Mouse (Mus musculus): ENCODE data around the gene Gjc3. TPM values are rescaled to one million over a fixed set of nuclear protein-coding genes. Genes with fewer than 3 reads are reported as not detected.
"Not testable (repeated sequence)": the region's sequence is repeated elsewhere in the genome, so short reads cannot be mapped to it uniquely, and the experiment has no call there.

The Gjc3 gene
- polyA plus RNA-seq, 1 experiment from 2014 or later, result 0.39 TPM

- Histone ChIP-seq H3K27ac (ENCODE audit: low read length) (no peak overlapping the region), H3K4me2 (replicated peaks; ENCODE audit: low read depth, low read length) (no peak overlapping the region), H3K4me3 (ENCODE audit: low read depth, low read length) (no peak overlapping the region), H3K9ac (replicated peaks; ENCODE audit: low read depth, low read length) (no peak overlapping the region), H3K36me3 (ENCODE audit: control insufficient read depth, insufficient read depth, low read length) (no peaks in the 10 kb centered on the region), H3K9me3 (ENCODE audit: control insufficient read depth, low read depth, low read length) (no peaks in the 10 kb centered on the region), H3K4me1 (ENCODE audit: control insufficient read depth, insufficient read depth, low read length) (no peaks in the 10 kb centered on the region), H3K27me3 (ENCODE audit: control insufficient read depth, insufficient read depth, low read length) (no peaks in the 10 kb centered on the region)
- WGBS, result 87% methylated on average over 2 of the region's 2 CpGs
- ATAC-seq (ENCODE audit: insufficient number of reproducible peaks, insufficient read depth, low FRiP score, low read depth), result no peak
These were observed 26.4 kb downstream of the Gjc3 start for GRCm38 (mm10) chr5:137936486-137936885.

DNA sequence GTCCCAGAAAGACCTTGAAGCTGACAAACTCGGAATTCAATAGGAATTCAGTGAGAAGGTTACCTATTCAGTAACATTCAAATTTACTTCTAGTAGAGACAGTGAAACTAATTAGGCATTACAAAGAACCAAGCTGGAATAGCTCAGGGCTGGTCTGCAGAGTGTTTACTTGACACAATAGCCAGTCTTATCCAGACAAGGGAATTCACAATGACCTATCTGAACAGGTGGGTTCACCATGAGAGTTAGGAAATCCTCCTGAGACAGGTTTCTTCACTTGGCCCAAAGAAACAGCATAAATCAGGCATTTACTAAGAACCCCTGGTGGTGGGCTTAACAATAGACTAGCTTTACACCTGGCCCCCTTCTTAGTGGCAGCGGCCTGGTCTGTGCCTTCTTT lies 29.0 kb downstream of the Gjc3 start:
- H3K27me3 ChIP-seq (ENCODE audit: control insufficient read depth, insufficient read depth, low read length); H3K4me2 ChIP-seq (replicated peaks; ENCODE audit: low read depth, low read length); H3K4me1 ChIP-seq (ENCODE audit: control insufficient read depth, insufficient read depth, low read length); H3K9ac ChIP-seq (replicated peaks; ENCODE audit: low read depth, low read length); H3K4me3 ChIP-seq (ENCODE audit: low read depth, low read length); H3K27ac ChIP-seq (ENCODE audit: low read length); H3K9me3 ChIP-seq (ENCODE audit: control insufficient read depth, low read depth, low read length); ATAC-seq (ENCODE audit: insufficient number of reproducible peaks, insufficient read depth, low FRiP score, low read depth); H3K36me3 ChIP-seq (ENCODE audit: control insufficient read depth, insufficient read depth, low read length): not testable (repeated sequence)
- 55% methylated on average over 2 of the region's 2 CpGs for WGBS

- WGBS, result 73% methylated on average over 11 of the region's 11 CpGs
- ATAC-seq (ENCODE audit: insufficient number of reproducible peaks, insufficient read depth, low FRiP score, low read depth), result no peak
These were observed 34.5 kb downstream of the Gjc3 start for GRCm38 (mm10) chr5:137928439-137928838.

GRCm38 (mm10) chr5:137922171-137922570 lies 40.7 kb downstream of the Gjc3 start:
- Histone ChIP-seq H3K27ac (ENCODE audit: low read length) (peak overlapping the region; percentile 36; the same call in 1 of the 2 replicates), H3K9ac (replicated peaks; ENCODE audit: low read depth, low read length) (no peak overlapping the region), H3K4me2 (replicated peaks; ENCODE audit: low read depth, low read length) (no peak overlapping the region), H3K9me3 (ENCODE audit: control insufficient read depth, low read depth, low read length) (no peaks in the 10 kb centered on the region), H3K4me1 (ENCODE audit: control insufficient read depth, insufficient read depth, low read length) (no peaks in the 10 kb centered on the region), H3K27me3 (ENCODE audit: control insufficient read depth, insufficient read depth, low read length) (no peaks in the 10 kb centered on the region), H3K4me3 (ENCODE audit: low read depth, low read length) (no peak overlapping the region), H3K36me3 (ENCODE audit: control insufficient read depth, insufficient read depth, low read length) (no peaks in the 10 kb centered on the region)
- ATAC-seq (ENCODE audit: insufficient number of reproducible peaks, insufficient read depth, low FRiP score, low read depth), result peak; percentile 65

More at GRCm38 (mm10) chr5:137928439-137928838, 34.5 kb downstream of the Gjc3 start:
- Histone ChIP-seq H3K27me3 (ENCODE audit: control insufficient read depth, insufficient read depth, low read length) (no peaks in the 10 kb centered on the region), H3K36me3 (ENCODE audit: control insufficient read depth, insufficient read depth, low read length) (no peaks in the 10 kb centered on the region), H3K27ac (ENCODE audit: low read length) (no peak overlapping the region), H3K4me3 (ENCODE audit: low read depth, low read length) (no peak overlapping the region), H3K4me1 (ENCODE audit: control insufficient read depth, insufficient read depth, low read length) (no peaks in the 10 kb centered on the region), H3K4me2 (replicated peaks; ENCODE audit: low read depth, low read length) (no peak overlapping the region), H3K9me3 (ENCODE audit: control insufficient read depth, low read depth, low read length) (no peaks in the 10 kb centered on the region), H3K9ac (replicated peaks; ENCODE audit: low read depth, low read length) (no peak overlapping the region)

DNA sequence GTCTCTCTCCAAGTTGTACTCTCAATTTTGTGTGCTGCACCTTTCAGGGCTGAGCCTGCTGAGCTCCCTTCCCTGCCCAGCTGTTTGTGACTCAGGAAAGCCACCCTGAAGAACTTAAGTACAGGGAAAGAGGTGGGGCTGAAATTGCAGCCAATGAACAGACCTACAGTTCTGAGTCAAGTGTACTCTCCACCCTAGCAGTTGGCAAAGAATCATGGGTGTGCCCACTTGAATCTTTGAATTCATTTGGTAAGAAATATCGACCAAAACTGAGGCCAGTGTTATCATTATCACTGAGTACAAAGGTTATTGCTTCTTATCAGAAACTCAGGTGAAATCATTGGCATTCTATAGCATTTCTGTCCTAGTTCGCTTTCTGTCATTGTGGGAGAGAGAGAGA lies 41.4 kb downstream of the Gjc3 start, which contains the start of gene Cyp3a13:
Cyp3a13 (minus strand) TSS at position 88 of the 400 bp plus-strand sequence.
- Histone ChIP-seq H3K4me3 (ENCODE audit: low read depth, low read length) (no peak within 1 kb of the TSS), H3K9ac (replicated peaks; ENCODE audit: low read depth, low read length) (no peak within 1 kb of the TSS), H3K27ac (ENCODE audit: low read length) (peak within 1 kb of the TSS; percentile 61; the same call in 1 of the 2 replicates)

GRCm38 (mm10) chr5:137915550-137915949 lies 47.3 kb downstream of the Gjc3 start:
- WGBS, result 63% methylated on average over 6 of the region's 6 CpGs
- H3K36me3 ChIP-seq (ENCODE audit: control insufficient read depth, insufficient read depth, low read length), result no peaks in the 10 kb centered on the region
- H3K27me3 ChIP-seq (ENCODE audit: control insufficient read depth, insufficient read depth, low read length), result no peaks in the 10 kb centered on the region
- no peaks in the 10 kb centered on the region for H3K4me1 ChIP-seq (ENCODE audit: control insufficient read depth, insufficient read depth, low read length)
- H3K9me3 ChIP-seq (ENCODE audit: control insufficient read depth, low read depth, low read length), result no peaks in the 10 kb centered on the region
- ATAC-seq (ENCODE audit: insufficient number of reproducible peaks, insufficient read depth, low FRiP score, low read depth), result no peak
- no peak overlapping the region for H3K4me3 ChIP-seq (ENCODE audit: low read depth, low read length)
- H3K9ac ChIP-seq (replicated peaks; ENCODE audit: low read depth, low read length), result no peak overlapping the region
- H3K4me2 ChIP-seq (replicated peaks; ENCODE audit: low read depth, low read length), result no peak overlapping the region
- H3K27ac ChIP-seq (ENCODE audit: low read length), result no peak overlapping the region

More for the DNA sequence above, 41.4 kb downstream of the Gjc3 start, which contains the start of gene Cyp3a13:
- Histone ChIP-seq H3K4me1 (ENCODE audit: control insufficient read depth, insufficient read depth, low read length) (no peaks in the 10 kb centered on the region), H3K4me2 (replicated peaks; ENCODE audit: low read depth, low read length) (peak within 1 kb of the TSS; percentile 25), H3K9me3 (ENCODE audit: control insufficient read depth, low read depth, low read length) (no peaks in the 10 kb centered on the region), H3K27me3 (ENCODE audit: control insufficient read depth, insufficient read depth, low read length) (no peaks in the 10 kb centered on the region), H3K36me3 (ENCODE audit: control insufficient read depth, insufficient read depth, low read length) (no peaks in the 10 kb centered on the region)
- 45% methylated on average over 2 of the region's 2 CpGs for WGBS
- ATAC-seq (ENCODE audit: insufficient number of reproducible peaks, insufficient read depth, low FRiP score, low read depth), result peak; percentile 65; the same call in 1 of the 2 replicates

GRCm38 (mm10) chr5:137914508-137914907 lies 48.4 kb downstream of the Gjc3 start:
- H3K27me3 ChIP-seq (ENCODE audit: control insufficient read depth, insufficient read depth, low read length), result no peaks in the 10 kb centered on the region
- no peak overlapping the region for H3K4me3 ChIP-seq (ENCODE audit: low read depth, low read length)
- no peak overlapping the region for H3K27ac ChIP-seq (ENCODE audit: low read length)
- no peak for ATAC-seq (ENCODE audit: insufficient number of reproducible peaks, insufficient read depth, low FRiP score, low read depth)
- no peak overlapping the region for H3K4me2 ChIP-seq (replicated peaks; ENCODE audit: low read depth, low read length)
- H3K9me3 ChIP-seq (ENCODE audit: control insufficient read depth, low read depth, low read length), result no peaks in the 10 kb centered on the region
- no peaks in the 10 kb centered on the region for H3K36me3 ChIP-seq (ENCODE audit: control insufficient read depth, insufficient read depth, low read length)
- H3K4me1 ChIP-seq (ENCODE audit: control insufficient read depth, insufficient read depth, low read length), result no peaks in the 10 kb centered on the region
- no peak overlapping the region for H3K9ac ChIP-seq (replicated peaks; ENCODE audit: low read depth, low read length)

- no peaks in the 10 kb centered on the region for H3K4me1 ChIP-seq (ENCODE audit: control insufficient read depth, insufficient read depth, low read length)
- H3K27ac ChIP-seq (ENCODE audit: low read length), result no peak overlapping the region
- H3K36me3 ChIP-seq (ENCODE audit: control insufficient read depth, insufficient read depth, low read length), result no peaks in the 10 kb centered on the region
- H3K9ac ChIP-seq (replicated peaks; ENCODE audit: low read depth, low read length), result no peak overlapping the region
- no peak overlapping the region for H3K4me3 ChIP-seq (ENCODE audit: low read depth, low read length)
- 74% methylated on average over 3 of the region's 3 CpGs for WGBS
- H3K9me3 ChIP-seq (ENCODE audit: control insufficient read depth, low read depth, low read length), result no peaks in the 10 kb centered on the region
- ATAC-seq (ENCODE audit: insufficient number of reproducible peaks, insufficient read depth, low FRiP score, low read depth), result no peak
- H3K4me2 ChIP-seq (replicated peaks; ENCODE audit: low read depth, low read length), result no peak overlapping the region
- H3K27me3 ChIP-seq (ENCODE audit: control insufficient read depth, insufficient read depth, low read length), result no peaks in the 10 kb centered on the region
These were observed 53.2 kb downstream of the Gjc3 start for GRCm38 (mm10) chr5:137909564-137910262.
